Mouse (Mus musculus): ENCODE measurements around the gene Castor2. TPM values are rescaled to one million over a fixed set of nuclear protein-coding genes. Genes with fewer than 3 reads are reported as not detected.

Gene Castor2
- polyA plus RNA-seq, 1 experiment from 2014 or later, result 18.1 TPM

DNA sequence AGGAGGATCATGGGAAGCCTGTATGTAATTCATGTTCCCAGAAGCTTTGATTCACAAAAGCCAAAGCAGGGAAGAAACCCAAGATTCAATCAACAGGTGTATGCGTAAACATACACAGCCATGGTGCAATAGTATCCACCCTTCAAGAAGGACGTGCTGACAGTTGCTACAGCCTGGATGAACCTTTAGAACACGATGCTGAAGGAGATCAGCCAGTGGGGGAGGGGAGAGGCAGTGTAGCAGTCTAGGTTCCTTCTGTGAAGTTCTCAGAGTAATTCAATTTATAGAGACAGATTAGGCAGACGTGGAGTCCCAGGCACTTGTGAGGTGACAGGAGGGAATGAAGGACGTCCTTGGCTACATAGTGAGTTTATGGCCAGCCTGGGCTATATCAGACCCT is 15.5 kb downstream of the Castor2 start:
- Histone ChIP-seq H3K4me3 (no peak overlapping the region), H3K4me1 (no peaks in the 10 kb centered on the region), H3K27me3 (replicated peaks) (no peaks in the 10 kb centered on the region), H3K9ac (no peak overlapping the region), H3K9me3 (no peaks in the 10 kb centered on the region), H3K4me2 (replicated peaks) (no peak overlapping the region), H3K36me3 (peaks cover 33% of the 10 kb centered on the region), H3K27ac (no peak overlapping the region)
- no peak for ATAC-seq (ENCODE audit: low FRiP score, low read depth)
- WGBS, result 84% methylated on average over 5 of the region's 5 CpGs

DNA sequence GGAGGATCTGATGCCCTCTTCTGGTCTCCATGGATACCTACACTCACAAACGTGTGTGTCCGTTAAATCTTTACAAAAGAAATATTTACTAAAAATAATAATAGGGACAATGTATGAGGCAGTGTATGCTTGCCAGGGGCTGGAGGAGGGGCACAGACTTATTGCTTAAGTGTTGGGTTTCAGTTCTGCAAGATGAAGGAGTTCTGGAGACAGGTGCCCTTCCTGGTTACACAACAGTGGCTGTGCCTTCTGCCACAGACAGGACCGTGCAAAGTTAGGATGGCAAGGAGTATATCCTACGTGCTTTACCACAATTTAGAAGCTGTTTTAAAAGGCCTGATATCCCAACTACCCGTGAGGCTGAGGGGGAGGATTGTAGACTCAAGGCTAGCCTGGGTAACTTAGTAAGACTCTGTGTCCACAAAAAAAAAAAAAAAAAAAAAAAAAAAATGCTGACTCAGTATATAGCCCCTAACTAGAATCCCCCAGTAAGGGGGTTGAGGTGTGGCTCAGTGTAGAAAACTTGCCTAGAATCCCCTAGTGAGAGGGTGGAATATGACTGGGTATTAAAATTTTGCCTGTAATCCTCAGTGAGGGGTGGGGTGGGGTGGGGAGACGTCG is 16.2 kb downstream of the Castor2 start:
- H3K27me3 ChIP-seq (replicated peaks), result no peaks in the 10 kb centered on the region
- 93% methylated on average over 7 of the region's 7 CpGs for WGBS
- no peak overlapping the region for H3K27ac ChIP-seq
- H3K4me1 ChIP-seq, result 0 out of 2 replicates have a peak, but pooled peaks cover under 1% of the 10 kb centered on the region
- no peak for ATAC-seq (ENCODE audit: low FRiP score, low read depth)
- H3K4me2 ChIP-seq (replicated peaks), result no peak overlapping the region
- no peaks in the 10 kb centered on the region for H3K9me3 ChIP-seq
- no peak overlapping the region for H3K4me3 ChIP-seq
- peaks cover 26% of the 10 kb centered on the region for H3K36me3 ChIP-seq
- H3K9ac ChIP-seq, result no peak overlapping the region

DNA sequence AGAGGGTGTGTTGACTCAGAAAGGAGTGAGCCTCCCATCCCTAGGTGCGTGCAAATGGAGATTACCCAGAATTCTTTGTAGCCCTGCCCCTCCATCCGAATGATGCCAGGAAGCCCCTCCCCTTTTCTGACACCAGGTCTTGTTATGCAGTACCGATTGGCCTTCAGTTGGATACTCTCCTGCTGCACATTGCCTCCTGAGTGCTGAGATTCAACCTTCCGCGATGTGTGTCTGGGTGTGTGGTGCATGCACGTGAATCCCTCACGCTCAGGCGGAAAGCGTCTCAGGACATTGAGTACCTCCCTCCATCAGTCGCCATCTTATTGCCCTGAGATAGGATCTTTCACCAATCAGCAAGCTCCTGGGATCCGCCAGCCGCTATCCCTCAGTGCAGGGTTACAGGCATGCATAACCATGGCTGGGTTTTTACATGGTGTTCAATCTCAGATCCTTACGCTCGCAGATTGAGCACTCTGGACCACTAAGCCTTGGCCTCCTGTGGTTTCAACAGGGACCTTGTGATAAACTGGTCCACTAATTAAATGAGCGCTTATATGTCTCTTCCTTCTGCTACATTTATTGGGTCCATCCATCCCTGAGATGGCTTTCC is 19.4 kb downstream of the Castor2 start:
- H3K4me3 ChIP-seq, result no peak overlapping the region
- H3K27me3 ChIP-seq (replicated peaks), result no peaks in the 10 kb centered on the region
- H3K9me3 ChIP-seq, result no peaks in the 10 kb centered on the region
- peaks cover 9% of the 10 kb centered on the region; the same call in 1 of the 2 replicates for H3K4me1 ChIP-seq
- no peak overlapping the region for H3K4me2 ChIP-seq (replicated peaks)
- no peak overlapping the region for H3K27ac ChIP-seq
- WGBS, result 93% methylated on average over 15 of the region's 15 CpGs
- no peak for ATAC-seq (ENCODE audit: low FRiP score, low read depth)
- peaks cover 17% of the 10 kb centered on the region for H3K36me3 ChIP-seq
- no peak overlapping the region for H3K9ac ChIP-seq

DNA sequence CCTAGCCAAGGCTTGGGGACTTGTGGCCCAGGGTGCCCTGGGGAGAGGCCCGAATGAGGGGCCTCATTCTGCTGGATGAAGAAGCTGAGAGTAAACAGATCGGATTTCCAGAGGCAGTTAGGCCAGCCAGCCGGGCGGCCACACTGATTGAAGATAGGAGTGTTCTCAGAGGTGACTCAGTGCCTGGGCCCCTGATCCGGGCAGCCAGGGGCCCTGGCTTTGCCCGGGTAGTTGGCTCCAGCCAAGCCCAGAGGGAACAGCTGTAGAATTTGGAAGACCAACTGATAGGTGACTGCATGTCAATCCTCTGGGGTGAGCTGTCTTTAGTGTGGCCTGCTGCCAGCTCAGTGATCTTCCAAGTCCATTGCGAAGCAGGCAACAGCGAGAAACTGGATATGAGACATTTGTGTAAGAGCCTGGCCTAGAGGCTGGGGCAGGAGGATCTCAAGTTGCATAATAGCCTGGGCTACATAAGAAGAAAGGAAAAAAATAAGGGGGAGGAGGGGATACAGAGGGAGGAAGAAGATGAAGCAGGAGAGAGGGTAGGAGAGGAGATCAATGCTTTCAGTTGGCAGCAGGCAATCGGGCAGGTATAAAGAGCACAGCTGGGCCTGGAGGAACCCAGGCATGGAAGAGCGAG is 20.1 kb downstream of the Castor2 start:
- Histone ChIP-seq H3K36me3 (peaks cover 17% of the 10 kb centered on the region), H3K9ac (no peak overlapping the region), H3K27me3 (replicated peaks) (no peaks in the 10 kb centered on the region), H3K9me3 (no peaks in the 10 kb centered on the region), H3K4me2 (replicated peaks) (no peak overlapping the region), H3K27ac (no peak overlapping the region), H3K4me1 (peaks cover 9% of the 10 kb centered on the region; the same call in 1 of the 2 replicates), H3K4me3 (no peak overlapping the region)
- 65% methylated on average over 10 of the region's 10 CpGs for WGBS
- ATAC-seq (ENCODE audit: low FRiP score, low read depth), result no peak

DNA sequence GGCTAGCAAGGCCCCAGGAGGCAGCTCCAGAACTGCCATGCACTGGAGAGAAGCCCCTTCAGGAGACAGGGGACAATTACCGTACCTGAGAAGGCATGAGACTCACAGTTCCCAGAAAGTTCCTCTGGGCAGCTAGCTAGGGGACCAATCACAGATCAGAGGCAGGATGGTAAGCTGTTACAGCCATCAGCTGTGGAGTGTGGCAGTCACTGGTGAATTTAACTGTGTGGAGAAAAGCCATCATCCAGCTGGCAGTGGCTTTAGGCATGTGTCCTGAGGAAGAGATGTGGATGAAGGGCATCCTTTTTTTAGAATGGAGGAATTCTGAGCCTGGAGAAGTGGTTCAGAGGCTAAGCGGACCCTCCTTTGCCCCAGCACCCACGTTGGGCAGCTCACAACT is 20.6 kb downstream of the Castor2 start:
- ATAC-seq (ENCODE audit: low FRiP score, low read depth), result no peak
- H3K27ac ChIP-seq, result no peak overlapping the region

DNA sequence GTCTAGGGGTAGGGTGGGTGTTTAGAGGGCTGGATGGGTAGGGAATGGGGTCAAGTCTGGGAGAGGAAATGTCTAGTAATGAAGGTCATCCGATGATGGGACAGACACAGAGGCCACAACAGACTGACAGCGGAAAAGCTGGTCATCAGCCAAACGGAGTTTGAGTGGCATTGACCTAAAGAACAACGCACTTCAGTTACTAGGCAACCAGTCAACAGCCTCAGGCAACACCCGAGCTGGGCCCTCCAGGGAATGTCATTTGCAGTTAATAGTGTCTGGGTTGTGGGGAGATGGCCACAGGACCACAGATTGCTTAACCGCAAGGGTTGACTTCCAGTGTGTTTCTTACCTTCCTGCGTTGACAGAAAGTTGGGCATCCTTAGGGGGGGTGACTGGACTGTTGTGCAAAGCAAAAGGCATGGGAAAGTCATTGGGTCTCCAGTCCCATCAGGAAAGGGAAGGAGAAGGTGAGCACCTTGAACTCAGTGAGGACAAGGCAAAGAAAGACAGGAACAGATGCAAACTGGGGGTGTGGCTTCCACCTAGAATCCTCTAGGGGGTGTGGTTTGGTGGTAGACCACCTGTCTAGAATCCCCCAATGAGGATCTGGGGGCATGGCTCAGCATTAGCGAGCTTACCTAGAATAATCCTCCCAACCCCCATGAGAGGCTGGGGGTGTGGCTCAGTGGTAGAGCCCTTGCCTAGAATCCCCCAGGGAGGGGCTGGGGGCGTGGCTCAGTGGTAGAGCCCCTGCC is 21.8 kb downstream of the Castor2 start:
- Histone ChIP-seq H3K27ac (no peak overlapping the region), H3K36me3 (peaks cover 23% of the 10 kb centered on the region), H3K4me3 (no peak overlapping the region), H3K4me2 (replicated peaks) (no peak overlapping the region), H3K4me1 (peaks cover 9% of the 10 kb centered on the region; the same call in 1 of the 2 replicates), H3K27me3 (replicated peaks) (no peaks in the 10 kb centered on the region), H3K9ac (no peak overlapping the region), H3K9me3 (no peaks in the 10 kb centered on the region)
- 67% methylated on average over 9 of the region's 9 CpGs for WGBS
- ATAC-seq (ENCODE audit: low FRiP score, low read depth), result no peak

More for the DNA sequence above, 20.6 kb downstream of the Castor2 start:
- Histone ChIP-seq H3K4me1 (peaks cover 9% of the 10 kb centered on the region; the same call in 1 of the 2 replicates), H3K4me2 (replicated peaks) (no peak overlapping the region), H3K36me3 (peaks cover 17% of the 10 kb centered on the region), H3K9me3 (no peaks in the 10 kb centered on the region), H3K4me3 (no peak overlapping the region), H3K9ac (no peak overlapping the region), H3K27me3 (replicated peaks) (no peaks in the 10 kb centered on the region)
- 89% methylated on average over 3 of the region's 3 CpGs for WGBS

DNA sequence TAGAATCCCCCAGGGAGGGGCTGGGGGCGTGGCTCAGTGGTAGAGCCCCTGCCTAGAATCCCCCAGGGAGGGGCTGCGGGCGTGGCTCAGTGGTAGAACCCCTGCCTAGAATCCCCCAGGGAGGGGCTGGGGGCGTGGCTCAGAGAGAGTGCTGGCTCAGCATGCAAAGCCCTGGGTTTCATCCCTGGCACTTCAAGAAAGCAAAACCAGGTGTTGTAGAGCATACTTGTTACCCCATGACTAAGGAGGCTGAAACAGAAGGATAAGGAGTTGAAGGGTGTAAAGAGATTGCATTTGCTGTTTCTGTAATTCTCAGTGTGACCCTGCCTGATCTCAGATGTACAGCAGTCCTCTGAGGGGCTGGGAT is 22.4 kb downstream of the Castor2 start:
- H3K9me3 ChIP-seq, result peaks cover 4% of the 10 kb centered on the region; the same call in 1 of the 2 replicates
- no peak for ATAC-seq (ENCODE audit: low FRiP score, low read depth)
- H3K9ac ChIP-seq, result no peak overlapping the region
- no peaks in the 10 kb centered on the region for H3K27me3 ChIP-seq (replicated peaks)
- H3K4me1 ChIP-seq, result peaks cover 9% of the 10 kb centered on the region; the same call in 1 of the 2 replicates
- no peak overlapping the region for H3K4me3 ChIP-seq
- 83% methylated on average over 4 of the region's 4 CpGs for WGBS
- H3K36me3 ChIP-seq, result peaks cover 28% of the 10 kb centered on the region
- no peak overlapping the region for H3K27ac ChIP-seq
- no peak overlapping the region for H3K4me2 ChIP-seq (replicated peaks)

DNA sequence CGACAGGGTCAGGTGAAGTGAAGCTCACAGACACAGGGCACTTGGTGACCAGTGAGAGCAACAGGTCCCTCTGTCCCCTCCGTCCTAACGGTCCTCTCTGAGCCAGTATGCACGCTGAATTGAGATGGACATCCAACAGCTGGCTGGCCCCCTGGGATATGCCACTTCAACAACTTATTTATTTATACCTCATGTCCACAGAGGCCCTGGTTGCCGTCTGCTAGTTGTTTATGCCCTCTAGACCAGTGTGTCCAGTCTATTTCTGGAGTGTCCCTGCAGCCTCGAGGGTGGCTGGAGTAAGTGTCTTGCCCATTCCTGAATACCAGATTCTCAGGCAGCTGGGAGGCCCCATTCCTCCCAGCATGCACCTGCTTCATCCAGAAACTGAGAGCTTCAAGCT is 24.3 kb downstream of the Castor2 start:
- Histone ChIP-seq H3K4me1 (peaks cover 9% of the 10 kb centered on the region; the same call in 1 of the 2 replicates), H3K36me3 (peaks cover 23% of the 10 kb centered on the region), H3K9ac (no peak overlapping the region), H3K27me3 (replicated peaks) (no peaks in the 10 kb centered on the region), H3K4me2 (replicated peaks) (no peak overlapping the region), H3K9me3 (peaks cover 5% of the 10 kb centered on the region; the same call in 1 of the 2 replicates), H3K27ac (no peak overlapping the region), H3K4me3 (no peak overlapping the region)
- ATAC-seq (ENCODE audit: low FRiP score, low read depth), result no peak
- 76% methylated on average over 6 of the region's 6 CpGs for WGBS

DNA sequence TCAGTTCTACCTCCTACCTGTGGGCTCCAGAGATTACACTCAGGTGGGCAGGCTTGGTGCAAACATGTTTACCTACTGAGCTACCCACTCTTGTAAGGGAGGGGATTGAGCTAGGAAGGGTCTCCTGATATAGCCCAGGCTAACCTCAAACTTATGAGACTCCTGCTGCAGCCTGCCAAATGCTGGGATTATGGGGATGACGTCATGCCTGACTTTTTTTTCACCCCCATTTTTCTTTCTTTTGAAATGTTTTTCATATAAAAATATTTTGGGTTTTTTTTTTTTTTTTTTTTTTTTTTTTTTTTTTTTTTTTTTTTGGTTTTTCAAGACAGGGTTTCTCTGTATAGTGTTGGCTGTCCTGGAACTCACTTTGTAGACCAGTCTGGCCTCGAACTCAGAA is 26.7 kb downstream of the Castor2 start:
- WGBS, result 88% methylated on average over 2 of the region's 2 CpGs
- H3K36me3 ChIP-seq, result peaks cover 21% of the 10 kb centered on the region
- H3K4me1 ChIP-seq, result peaks cover 3% of the 10 kb centered on the region; the same call in 1 of the 2 replicates
- no peak overlapping the region for H3K4me2 ChIP-seq (replicated peaks)
- H3K27me3 ChIP-seq (replicated peaks), result no peaks in the 10 kb centered on the region
- peaks cover 5% of the 10 kb centered on the region; the same call in 1 of the 2 replicates for H3K9me3 ChIP-seq
- no peak for ATAC-seq (ENCODE audit: low FRiP score, low read depth)
- H3K9ac ChIP-seq, result no peak overlapping the region
- H3K27ac ChIP-seq, result no peak overlapping the region
- no peak overlapping the region for H3K4me3 ChIP-seq

DNA sequence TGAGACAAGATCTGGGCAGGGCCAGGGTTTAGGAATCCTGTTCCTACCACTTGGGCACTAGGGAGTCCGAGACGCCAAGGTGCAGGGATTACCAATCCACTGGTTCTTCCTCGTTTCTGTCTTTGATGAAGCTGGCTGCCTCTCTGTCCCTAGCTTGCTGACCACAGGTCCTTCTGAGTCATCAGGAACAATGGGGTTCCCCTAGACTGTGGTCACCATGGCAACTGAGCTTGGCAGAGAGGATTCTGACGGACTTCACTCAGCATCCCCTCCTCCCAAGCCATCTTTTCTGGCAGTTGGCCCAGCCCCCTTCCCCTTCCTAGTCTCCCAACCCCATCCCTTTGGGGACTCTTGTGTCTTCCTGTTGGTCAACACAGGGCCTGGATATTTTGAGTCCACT is 32.1 kb downstream of the Castor2 start:
- WGBS, result 46% methylated on average over 4 of the region's 4 CpGs
- H3K4me1 ChIP-seq, result peaks cover 5% of the 10 kb centered on the region; the same call in 1 of the 2 replicates
- peaks cover 51% of the 10 kb centered on the region for H3K36me3 ChIP-seq
- H3K9ac ChIP-seq, result no peak overlapping the region
- H3K4me2 ChIP-seq (replicated peaks), result no peak overlapping the region
- H3K4me3 ChIP-seq, result no peak overlapping the region
- H3K27me3 ChIP-seq (replicated peaks), result no peaks in the 10 kb centered on the region
- ATAC-seq (ENCODE audit: low FRiP score, low read depth), result no peak
- H3K9me3 ChIP-seq, result peaks cover 4% of the 10 kb centered on the region; the same call in 1 of the 2 replicates
- no peak overlapping the region for H3K27ac ChIP-seq

DNA sequence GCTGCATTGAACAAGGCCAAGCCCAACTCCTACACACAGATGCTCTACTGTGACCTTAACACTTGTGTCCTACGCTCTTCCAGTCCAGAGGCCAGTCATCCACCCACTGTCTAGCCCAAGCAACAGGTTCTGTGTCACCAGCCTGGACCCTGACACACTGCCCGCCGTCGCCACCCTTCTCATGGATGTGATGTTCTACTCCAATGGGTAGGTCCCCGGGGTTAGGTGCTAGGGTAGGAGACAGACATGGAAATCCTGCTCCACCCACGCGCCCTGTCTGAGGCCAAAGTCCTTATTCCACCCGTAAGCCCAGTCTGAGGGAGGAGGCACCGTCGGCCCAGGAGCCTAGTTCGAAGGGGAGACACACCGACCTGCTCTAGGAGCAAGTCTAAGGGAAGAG is 36.5 kb downstream of the Castor2 start:
- H3K27ac ChIP-seq, result no peak overlapping the region
- H3K36me3 ChIP-seq, result peaks cover 70% of the 10 kb centered on the region
- peaks cover 5% of the 10 kb centered on the region; the same call in 1 of the 2 replicates for H3K4me1 ChIP-seq
- H3K4me3 ChIP-seq, result no peak overlapping the region
- no peak for ATAC-seq (ENCODE audit: low FRiP score, low read depth)
- WGBS, result 97% methylated on average over 12 of the region's 12 CpGs
- H3K27me3 ChIP-seq (replicated peaks), result no peaks in the 10 kb centered on the region
- no peak overlapping the region for H3K4me2 ChIP-seq (replicated peaks)
- H3K9me3 ChIP-seq, result no peaks in the 10 kb centered on the region
- H3K9ac ChIP-seq, result no peak overlapping the region

DNA sequence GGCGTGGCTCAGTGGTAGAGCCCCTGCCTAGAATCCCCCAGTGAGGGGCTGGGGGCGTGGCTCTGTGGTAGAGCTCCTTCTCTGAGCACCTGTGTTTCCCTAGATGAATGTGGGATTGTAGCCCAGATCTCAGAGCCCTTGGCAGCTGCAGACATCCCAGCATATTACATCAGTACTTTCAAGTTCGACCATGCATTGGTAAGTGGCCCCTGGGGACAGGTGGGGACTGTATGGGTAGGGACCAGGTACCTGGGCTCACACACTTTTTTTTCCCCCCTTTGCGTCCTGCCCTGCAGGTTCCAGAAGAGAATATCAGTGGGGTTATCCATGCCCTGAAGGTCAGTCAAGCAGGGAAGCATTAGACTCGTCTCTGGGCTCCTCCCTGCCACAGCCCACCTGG is 38.4 kb downstream of the Castor2 start:
- Histone ChIP-seq H3K27ac (no peak overlapping the region), H3K4me1 (no peaks in the 10 kb centered on the region), H3K27me3 (replicated peaks) (no peaks in the 10 kb centered on the region), H3K9me3 (no peaks in the 10 kb centered on the region), H3K4me3 (no peak overlapping the region), H3K36me3 (peaks cover 80% of the 10 kb centered on the region), H3K4me2 (replicated peaks) (no peak overlapping the region), H3K9ac (no peak overlapping the region)
- WGBS, result 88% methylated on average over 5 of the region's 5 CpGs
- no peak for ATAC-seq (ENCODE audit: low FRiP score, low read depth)
